Mouse (Mus musculus) mesoderm, embryonic 11.5 days (tissue): ENCODE data around the gene Smim4.
A peak's percentile ranks its signal among the peaks of the same experiment; 100 is the strongest.

Experiments used
- DNase-seq: peaks from one replicate; pipeline ENCODE4 v3.0.0-alpha.2; 2012; ENCODE audit warnings: low read depth, low spot score

Smim4 gene

GRCm38 (mm10) chr14:31125106-31126075 is 3.4 kb downstream of the Smim4 start:
- peak; percentile 20 for DNase-seq

- DNase-seq, result no peak
These were observed 13.2 kb downstream of the Smim4 start for GRCm38 (mm10) chr14:31115522-31115921.

GRCm38 (mm10) chr14:31114011-31114410 is 14.7 kb downstream of the Smim4 start:
- DNase-seq, result no peak

- no peak for DNase-seq
These were observed 16.6 kb downstream of the Smim4 start for GRCm38 (mm10) chr14:31112187-31112586.

- DNase-seq, result no peak
These were observed 18.1 kb downstream of the Smim4 start for GRCm38 (mm10) chr14:31110613-31111012.

- DNase-seq, result no peak
These were observed 23.6 kb downstream of the Smim4 start for GRCm38 (mm10) chr14:31105156-31105555.

- no peak for DNase-seq
These were observed 38.8 kb downstream of the Smim4 start for GRCm38 (mm10) chr14:31089918-31090317.

- DNase-seq, result no peak
These were observed 40.2 kb downstream of the Smim4 start for GRCm38 (mm10) chr14:31088515-31088914.

- no peak for DNase-seq
These were observed 41.3 kb downstream of the Smim4 start for GRCm38 (mm10) chr14:31087433-31087832.

GRCm38 (mm10) chr14:31081147-31081546 is 47.6 kb downstream of the Smim4 start:
- DNase-seq, result peak; percentile 12

- no peak for DNase-seq
These were observed 49.3 kb downstream of the Smim4 start for GRCm38 (mm10) chr14:31079313-31080028.

- DNase-seq, result no peak
These were observed 50.1 kb downstream of the Smim4 start for GRCm38 (mm10) chr14:31078597-31079208.

GRCm38 (mm10) chr14:31069086-31069733 is 59.5 kb downstream of the Smim4 start:
- no peak for DNase-seq

GRCm38 (mm10) chr14:31062277-31062676 is 66.5 kb downstream of the Smim4 start:
- peak; percentile 19 for DNase-seq

GRCm38 (mm10) chr14:31045817-31046216 is 82.9 kb downstream of the Smim4 start:
- no peak for DNase-seq

GRCm38 (mm10) chr14:31045296-31045695 is 83.5 kb downstream of the Smim4 start:
- DNase-seq, result no peak
